Mouse (Mus musculus) mesoderm, embryonic 11.5 days (tissue): ENCODE measurements around the gene Ptpre.

Source experiments
- DNase-seq: peaks from one replicate; pipeline ENCODE4 v3.0.0-alpha.2; 2012; ENCODE audit warnings: low read depth, low spot score

The Ptpre gene

DNA sequence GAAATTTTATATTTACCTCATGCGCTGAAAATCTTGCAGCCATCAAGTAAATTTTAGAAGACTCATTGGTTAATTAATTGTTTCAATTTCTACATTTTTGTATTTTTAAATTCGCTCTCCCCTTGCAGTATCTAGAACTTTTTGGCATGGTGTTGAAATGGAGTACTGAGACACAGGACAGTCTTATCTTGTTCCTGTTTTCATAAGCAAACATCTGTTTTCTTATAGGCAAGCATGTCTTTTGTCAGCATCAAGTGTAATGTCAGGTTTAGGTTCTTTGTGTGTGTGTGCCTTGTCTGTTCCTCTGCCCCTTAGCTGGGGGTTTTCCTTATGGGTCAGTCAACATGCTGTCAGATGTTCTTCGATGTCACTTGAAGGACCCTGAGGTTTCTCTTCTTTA, 39.0 kb downstream of the Ptpre start:
- no peak for DNase-seq

DNA sequence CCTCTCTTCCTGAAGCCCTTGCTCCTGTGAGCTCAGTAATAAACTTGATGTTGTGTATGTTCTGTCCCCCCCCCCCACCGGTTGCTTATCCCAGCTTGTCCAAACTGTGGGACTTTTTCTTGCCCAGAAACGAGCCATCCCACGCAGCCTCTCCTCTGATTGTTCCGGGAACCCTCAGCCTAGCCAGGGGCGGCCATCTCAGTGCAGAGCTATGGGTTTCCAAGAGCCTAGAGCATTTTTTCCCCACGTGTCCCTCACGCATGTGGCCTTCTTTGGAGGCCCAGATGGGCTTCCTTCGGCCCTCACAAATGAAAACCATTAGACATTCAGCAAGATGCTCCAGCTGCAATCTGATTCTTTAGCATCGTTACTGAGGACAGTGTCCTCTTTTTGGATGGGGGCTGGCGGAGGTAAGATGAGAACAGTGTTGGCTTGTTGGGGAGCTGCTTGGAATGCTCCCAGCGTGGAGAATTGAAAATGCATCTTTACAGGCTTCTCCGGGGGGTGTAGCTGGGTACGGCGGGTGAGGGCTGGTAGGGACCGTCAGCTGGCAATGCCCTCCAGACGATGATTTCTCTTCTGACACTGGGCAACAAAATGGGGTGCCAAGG, 41.5 kb downstream of the Ptpre start:
- DNase-seq: no peak

DNA sequence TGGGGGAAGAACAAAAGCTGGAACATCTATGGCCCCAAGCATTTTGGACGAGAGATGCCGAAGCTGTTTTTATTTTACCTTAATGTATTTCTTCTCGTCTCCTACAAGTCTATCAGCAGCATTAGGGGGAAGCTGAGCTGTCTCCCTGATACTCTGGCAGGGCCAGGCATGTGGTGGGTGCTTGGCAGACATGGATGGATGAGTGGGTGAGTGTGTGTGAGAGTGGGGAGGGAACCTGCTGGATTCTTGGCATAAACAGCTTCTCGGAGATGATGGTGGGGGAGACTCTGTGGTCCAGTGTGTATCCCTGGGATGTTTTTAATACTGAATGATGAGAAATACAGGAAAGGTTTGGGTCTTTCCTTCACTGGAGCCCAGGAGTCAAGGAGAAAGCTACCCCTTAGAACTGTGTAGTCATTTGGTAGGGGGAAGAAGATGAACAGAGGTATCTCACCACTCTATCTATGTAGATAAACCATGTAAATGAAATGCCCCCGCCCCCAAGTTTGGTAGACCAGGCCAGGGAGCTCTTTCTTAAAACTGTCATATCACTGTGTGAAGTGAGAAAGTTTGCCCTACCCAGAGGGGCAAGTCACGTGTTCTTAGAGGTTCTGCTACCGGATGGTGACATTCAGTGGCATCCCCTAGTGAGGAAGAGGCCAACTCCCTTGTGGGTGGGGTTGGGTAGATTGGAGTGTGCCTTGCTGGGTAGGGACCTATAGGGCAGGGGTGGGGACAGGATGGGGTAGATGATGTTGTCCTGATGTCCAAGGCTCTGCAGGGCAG, 43.2 kb downstream of the Ptpre start:
- no peak for DNase-seq

DNA sequence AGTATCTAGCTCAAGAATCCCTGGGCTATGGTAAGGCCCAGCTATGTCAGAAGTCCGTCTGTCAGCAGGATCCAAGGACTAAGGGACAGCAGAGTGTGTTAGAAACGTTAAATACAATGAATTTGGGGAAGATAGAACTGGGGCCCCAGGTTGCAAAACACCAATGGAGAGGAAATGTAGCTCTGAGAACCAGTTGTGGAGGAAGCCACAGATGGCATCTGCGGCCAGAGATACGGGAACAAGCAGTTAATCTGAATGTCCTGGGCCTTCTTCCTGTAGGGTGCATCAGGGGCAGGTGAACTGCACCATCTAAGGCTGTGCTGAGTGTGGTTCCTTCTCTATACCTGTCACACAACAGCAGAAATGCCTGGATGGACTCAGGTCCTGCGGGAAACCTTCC, 43.8 kb downstream of the Ptpre start:
- no peak for DNase-seq

DNA sequence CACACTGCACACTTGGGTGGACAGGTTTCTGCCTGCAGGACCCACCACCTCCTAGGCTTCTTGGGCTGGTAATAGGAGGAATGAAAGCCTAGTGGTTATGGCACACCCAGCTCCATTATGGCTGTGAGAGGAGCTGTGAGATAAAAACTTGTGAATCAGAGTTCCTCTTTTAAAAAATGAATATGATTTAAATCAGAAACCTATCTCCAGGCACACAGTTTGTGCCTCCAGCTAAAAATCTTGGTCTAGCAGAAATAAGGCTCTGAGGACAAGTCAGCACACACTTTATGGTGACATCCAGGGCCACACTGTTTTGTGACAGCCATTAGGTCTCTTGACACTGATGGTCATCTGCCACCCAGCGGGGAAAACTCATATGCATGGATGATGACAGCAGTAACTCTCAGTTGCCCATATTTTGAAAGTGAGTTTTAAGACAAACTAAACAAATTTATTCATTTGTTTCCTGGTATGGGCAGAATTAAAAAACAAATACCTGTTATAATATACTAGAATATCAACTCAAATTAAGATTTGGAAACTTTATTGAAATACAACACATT, 47.9 kb downstream of the Ptpre start:
- no peak for DNase-seq

DNA sequence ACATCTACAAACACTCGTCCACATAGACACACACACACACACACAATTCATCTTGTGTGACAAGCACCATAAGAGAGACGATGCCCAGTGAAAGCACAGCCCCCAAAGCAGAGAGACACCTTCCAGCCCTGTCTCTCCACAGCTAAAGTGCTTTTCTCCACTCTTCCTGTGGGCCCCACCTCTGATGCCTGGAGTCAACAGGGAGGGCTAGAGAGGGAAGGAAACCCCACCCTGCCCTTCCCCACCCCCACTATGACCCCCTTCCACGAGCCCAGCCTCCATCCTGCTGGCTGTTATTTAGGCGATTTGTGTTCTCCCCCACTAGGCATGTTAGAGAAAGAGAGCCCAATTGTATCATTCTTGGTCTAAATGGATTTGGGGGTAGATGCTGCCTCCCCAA, 49.1 kb downstream of the Ptpre start:
- no peak for DNase-seq

DNA sequence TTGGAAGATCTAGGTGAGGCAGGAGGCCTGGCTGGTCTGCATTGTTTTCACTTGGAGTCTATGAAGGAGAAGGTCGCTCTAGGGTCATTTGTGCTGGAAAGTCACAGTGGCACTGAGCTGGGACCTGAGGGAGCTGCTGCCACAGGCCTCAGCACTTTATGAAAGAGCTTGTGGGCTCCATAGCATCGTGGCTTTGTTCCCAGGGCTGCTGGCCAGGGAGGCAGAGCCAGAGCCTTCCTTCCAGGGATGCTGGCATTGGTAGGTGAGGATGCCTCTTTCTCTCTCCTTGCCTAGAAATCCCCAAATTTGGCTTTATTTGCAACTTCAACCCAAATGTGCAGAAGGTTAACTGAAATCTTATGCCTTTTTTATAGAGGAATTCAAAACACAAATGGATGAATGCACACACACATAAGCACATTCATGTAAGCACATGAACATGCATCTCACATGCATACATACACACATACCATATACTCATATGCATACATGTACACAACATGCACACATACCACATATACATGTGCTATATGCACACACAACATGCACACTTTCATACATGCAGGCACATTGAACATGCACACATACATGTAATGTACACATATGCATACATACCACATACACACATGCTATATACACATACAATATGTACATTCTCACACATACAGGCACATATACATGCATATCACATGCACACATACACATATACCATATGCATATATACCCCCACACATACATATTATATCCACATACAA, 50.7 kb downstream of the Ptpre start:
- DNase-seq: no peak

DNA sequence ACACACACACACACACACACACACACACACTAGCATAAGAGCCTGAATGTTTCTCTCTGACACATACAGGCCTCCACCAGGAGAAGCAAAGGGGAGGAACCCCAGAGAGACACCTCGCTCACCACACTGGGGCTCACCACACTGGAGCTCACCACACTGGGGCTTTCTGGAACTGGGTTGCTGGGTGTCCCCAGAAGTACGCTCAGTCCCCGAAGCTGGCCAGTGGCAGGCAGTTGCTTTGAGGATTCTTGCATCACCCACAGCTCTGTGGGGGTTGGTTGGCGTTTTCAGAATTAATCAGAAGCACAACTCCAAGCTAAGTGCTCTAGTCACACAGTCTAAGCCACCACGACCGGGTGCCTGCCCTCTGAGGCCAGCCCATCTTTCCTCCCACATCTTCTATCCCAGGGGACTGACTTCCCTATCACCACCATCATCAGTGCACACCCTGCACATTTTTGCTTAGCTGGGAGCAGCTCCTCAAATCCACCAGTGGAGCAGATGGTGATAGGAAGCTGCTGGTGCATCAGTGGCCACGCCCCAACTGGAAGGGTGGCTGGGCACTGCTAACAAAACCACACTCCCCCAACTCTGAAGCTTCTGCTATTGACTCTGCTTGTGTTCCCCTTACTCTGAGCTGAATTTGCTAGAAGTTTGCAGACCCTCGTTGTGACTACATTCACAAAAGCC, 51.5 kb downstream of the Ptpre start:
- DNase-seq: no peak

DNA sequence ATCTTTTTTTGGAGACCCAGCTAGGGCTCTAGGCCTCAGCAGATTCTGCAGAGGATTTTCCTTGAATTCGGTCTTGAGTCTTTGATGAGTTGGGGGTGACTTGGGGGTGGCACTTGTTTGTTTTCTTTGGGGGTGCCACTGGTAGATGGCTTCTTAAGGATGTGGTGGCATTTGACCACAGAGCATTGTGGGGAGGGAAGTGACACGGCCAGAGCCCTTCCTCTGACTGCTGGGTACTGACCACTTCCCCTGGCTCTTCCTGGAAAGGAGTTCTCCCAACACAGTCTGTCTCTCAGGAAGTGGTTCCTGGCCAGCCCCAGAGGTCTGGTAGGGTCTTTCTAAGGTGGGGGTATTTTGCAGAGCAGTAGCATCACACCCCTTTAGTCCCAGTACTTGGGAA, 54.2 kb downstream of the Ptpre start:
- no peak for DNase-seq

DNA sequence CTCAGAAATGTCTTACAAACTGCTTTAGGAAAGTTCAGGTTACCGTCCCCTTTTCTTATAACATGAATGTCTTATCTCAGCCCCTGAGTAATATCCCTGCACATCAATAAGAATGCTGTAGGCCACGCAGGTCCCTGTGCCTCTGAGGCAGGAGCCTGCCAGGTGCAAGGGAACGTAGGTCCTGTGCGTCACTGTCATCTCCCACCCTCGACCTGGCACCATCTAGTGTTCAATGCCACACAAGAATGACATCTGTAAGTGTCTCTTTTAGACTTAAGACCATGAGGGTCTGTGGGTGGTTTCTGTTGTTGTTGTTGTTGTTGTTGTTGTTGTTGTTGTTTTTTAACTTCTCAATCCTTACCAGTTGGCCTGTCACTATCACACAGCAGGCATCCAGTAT, 56.0 kb downstream of the Ptpre start:
- DNase-seq: no peak

DNA sequence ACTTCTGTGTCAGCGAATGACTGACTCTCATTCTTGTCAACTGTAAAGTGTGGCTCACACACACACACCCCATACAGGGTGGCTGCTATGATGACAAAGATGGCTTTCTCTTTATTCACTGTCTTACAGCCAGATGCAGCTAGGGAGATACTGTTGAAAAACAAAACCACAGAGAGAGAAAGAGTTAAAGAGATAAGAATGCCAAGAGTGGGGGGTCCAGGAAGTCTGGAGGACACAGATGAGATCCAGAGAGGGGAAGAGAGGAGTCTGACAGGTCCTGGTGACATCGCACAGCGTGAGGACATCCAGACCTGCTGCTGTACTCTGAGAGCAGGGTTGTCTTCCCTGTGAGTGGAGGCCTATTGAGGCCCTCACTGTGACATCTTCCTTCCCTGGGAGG, 56.5 kb downstream of the Ptpre start:
- no peak for DNase-seq

DNA sequence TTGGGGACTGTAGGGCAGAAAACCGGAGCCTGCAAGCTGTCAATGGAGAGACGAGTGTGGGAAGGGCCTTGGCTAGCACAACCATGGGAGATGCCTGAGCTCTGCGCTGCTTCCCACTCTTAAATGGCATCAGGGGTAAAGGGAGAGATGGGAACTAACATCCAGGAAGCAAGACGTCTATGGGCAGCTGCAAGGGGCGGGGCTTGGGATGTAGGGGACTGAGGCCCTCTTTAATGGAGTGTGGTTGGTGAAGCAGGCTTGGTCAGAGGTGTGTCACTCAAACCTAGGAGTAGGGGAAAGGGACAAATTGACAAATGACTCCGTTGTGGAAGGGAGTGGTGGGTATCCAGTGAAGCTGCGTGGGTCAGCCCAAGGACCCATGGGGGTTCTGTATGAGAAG, 57.4 kb downstream of the Ptpre start:
- no peak for DNase-seq

DNA sequence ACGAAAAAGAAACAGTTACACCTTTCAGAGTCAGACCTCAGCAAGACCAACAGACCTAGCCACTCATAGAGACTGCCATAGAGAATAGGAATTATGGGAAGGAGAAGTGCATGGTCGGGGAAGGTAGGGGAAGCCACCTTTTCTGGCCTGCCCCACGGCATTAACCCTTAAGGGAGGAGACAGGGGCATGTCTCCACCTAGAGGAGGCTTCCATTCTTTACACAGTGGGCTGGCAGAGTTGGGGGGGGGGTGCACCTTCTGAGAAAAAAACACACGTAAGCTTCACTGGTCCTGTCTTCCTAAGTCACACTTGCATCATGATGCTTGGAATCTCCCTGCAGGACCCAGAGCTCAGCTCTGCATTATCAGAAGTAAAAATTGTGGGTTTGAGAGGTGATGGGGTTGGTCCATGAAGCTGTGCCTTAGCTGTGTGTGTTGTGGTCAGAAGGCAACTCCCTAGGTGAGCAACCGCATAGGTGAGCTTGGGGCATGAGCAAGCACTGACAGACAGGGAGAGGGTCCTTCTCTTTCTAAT, 58.4 kb downstream of the Ptpre start:
- DNase-seq: no peak

DNA sequence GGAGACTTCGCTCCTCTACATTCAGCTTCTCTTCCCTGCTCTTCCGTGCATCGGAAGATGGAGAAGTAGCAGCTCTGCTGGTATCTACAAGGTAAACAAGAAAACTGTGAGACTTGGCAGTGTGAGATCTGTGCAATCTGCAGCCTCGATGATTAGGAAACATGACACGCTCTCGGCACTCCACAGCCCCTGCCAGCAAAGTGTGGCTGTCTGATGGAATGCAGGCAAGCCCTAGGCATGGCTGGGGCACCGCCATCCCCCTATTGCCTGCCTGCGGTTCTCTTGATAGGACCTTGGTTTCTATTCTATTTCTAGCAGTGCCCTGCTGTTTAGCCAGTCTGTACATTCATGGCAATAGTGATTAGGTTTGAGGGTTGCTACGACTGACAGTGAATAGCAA, 59.7 kb downstream of the Ptpre start:
- DNase-seq: no peak

DNA sequence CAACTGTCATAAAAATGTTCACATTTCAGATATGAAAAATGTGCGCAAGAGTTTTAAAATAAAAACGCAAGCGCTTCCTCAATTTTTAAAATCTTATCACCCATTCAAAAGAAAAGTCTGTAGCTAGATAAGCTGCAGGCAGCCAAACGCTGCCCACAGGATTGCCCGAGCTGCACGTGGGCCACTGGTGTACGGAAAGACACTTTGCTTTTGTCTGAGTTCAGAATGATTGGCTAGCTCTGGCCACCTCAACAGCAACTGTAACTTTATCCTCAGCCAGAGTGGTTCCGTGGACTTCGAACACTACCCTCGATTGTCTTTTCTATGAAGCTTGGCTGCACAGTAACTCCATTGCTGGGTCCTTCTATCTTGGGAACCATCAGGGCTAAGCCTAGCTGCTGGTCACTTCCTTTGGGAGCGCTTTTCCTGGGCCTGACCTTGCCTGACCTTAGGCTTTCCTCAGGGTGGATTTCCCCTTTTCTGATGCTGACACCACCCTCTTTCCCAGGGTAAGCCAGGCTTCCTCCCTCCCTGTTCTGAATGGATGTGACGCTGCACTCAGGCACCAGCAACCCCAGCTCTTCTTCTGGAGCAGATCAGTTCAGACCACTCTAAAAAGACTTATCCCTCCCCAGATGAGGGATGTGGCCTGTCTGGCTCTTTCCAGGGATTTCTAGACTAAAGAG, 60.5 kb downstream of the Ptpre start:
- no peak for DNase-seq

DNA sequence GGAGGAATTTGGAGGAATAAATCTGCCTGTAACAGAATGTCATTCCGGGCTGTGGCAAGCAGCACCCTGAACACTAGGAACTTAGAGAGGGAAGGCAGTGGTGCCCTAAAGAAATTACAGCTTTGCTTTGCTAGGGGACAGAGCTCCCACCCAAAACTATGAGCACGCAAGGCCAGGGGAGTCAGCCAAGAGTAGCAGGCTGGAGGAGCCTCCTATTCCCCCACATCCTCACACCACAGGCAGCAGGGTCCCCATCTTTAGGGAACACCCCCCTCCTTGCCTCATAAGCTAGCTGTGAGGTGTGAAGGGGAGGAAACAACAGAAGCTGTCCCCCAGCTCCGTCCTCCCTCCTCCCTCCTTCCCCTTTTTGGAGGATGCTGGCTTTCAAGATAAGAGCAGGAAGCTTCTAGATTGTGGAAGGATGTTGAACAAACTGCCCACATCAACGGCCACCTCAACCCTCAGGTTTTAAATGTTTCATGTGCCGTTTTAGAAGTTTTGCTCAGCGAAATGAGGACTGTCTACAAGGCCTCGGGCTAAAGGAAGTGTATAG, 61.1 kb downstream of the Ptpre start:
- DNase-seq: no peak

DNA sequence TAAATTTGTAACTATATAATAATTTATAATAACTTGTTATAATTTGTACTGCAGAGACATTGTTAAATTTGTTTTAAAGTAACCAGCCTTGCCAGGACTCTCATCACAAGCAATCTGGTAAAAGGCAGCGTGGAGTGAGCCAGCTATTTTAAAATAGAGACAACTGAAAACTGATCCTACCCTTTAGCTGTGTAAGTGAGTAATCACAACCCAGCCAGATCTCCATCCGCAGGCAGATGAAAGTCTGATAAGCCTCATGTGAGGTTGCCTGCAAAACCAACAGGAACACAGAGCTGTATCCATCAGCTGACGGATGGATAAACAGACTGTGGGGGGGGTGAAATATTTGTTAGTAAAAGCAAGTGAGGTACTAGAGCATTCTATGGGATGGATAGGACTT, 62.8 kb downstream of the Ptpre start:
- DNase-seq: no peak

DNA sequence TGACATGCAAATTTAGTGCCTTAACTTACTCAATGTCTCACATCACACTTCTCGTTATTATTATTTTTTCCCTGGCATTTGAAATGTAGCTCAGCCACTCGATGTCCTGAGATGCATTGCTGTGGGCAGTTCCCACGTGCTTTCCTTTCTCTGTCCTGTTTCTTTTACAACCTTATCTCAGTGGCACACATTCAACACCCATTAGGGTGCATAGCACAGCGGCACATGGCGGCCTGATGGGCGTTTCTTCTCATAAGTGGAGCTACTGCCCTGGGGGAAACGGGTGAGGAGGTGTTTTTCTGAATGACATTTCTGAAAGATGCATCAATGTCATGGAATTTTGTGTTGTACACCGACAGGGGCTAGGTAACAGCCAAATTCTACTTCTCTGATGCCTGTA, 64.3 kb downstream of the Ptpre start:
- no peak for DNase-seq

DNA sequence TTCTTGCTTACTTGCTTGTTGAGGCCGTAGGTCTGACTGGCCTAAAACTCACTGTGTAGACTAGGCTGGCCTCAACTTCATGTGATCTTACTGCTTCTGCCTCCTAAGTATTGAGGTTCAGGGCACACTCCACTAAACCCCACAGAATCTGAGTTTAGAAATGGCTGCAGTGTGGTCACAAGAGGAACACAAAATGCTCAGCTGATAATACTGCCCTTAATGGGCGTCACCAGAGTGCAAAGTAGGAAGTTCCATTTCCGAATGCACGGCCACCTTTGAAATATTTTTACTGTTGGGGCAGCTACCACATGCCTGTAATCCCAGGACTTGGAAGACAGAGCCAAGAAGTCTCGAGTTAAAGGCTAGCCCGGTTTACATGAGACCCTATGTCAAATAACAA, 65.0 kb downstream of the Ptpre start:
- DNase-seq: no peak

DNA sequence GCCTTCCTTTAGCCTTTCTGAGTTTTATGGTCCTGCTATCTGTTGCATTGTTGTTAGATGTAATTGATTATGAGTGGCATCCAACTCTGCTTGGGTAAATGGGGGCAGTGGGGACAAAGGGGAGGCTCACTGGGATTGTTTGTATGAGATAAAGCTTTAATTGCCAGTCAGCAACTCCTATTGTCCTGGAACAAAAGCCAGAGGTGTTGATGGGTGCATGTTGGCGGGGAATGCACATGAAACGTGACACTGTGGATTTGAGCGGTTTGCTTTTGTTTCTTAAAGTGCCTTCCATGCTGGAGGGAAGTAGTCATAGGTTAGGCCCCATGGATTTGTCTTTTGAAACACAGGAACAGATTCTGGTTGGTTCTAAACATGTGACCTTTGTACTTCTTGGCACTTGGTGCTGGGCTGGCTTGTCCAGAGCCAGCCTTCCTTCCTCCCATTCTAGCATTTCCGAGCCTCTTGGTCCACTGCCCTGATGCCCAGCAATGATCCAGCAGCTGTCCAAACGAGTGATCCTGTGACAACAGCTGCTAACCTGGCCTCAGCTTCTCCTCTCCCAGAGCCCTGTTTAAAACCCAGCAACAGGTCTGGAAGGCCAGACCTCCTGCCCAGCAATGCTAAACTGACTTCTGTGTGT, 65.7 kb downstream of the Ptpre start:
- DNase-seq: no peak
